12 mouse cellular contexts compared by ENCODE assay signal in the genomic region with DNA sequence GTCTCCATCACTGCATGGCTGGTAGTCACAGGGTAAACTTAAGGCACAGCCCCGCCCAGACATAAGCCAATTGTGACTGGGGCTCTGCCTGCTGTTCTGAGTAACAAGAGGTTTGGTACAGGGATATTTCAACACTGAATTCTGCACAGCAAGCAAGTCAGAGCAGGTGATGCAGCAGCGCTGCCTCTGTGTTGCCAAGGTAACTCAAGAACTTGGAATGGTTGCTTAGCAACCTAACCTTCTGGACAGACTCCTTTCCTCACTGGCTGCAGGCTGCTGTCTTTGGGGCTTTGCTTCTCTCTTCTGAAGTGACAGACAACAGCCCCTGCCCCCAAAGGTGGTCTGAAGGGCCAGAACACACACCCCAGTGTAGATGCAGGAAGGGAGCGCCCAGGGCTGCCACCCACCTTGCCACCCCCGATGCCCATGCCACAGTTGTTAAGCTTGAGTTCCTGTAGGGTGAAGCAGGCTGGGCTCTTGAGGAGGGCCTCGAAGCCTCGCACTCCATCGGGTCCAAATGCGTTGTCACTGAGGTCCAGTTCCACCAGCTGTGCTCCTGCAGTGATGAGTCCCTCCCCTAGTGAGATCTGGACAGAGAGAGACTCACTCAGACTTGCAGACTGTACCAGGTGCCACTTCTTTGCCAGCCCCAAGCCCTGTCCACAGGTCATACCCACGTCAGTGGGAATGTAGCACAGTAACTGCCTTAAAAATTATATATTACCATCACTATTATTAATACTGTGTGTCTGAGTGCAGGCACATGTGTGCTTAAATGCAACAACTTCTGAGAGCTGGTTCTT. TPM values are rescaled to one million over a fixed set of nuclear protein-coding genes. Genes with fewer than 3 reads are reported as not detected.
DNase-seq lines count a peak whose midpoint lies in the region; ATAC-seq lines count a peak whose summit lies in the region.
"Had no signal": no experiment of that assay in that cellular context is flagged by ENCODE, and none has a peak within 500 bp of the region (broad histone marks: within the 10 kb centered on the region; RNA-seq: fewer than 3 reads in every experiment).

No protein-coding gene starts in this region.

- WGBS in intestine, embryonic 15.5 days: 87% methylated on average over 9 of the region's 9 CpGs
- 82% methylated on average over 9 of the region's 9 CpGs for WGBS in intestine, embryonic 16.5 days
- 82% methylated on average over 9 of the region's 9 CpGs for WGBS in midbrain, embryonic 13.5 days

- no peaks in the 10 kb centered on the region for H3K9me3 ChIP-seq in intestine, embryonic 15.5 days
- no peaks in the 10 kb centered on the region; the same call in 1 of the 2 replicates for H3K9me3 ChIP-seq in intestine, embryonic 16.5 days (ENCODE audit: control insufficient read depth, low read length)
- H3K9me3 ChIP-seq in midbrain, embryonic 13.5 days: no peaks in the 10 kb centered on the region
- H3K9me3 ChIP-seq: limb, embryonic 13.5 days; megakaryocyte, embryonic 14.5 days had no signal

- H3K4me1 ChIP-seq in intestine, embryonic 15.5 days (replicated peaks): no peaks in the 10 kb centered on the region
- H3K4me1 ChIP-seq in intestine, embryonic 16.5 days (ENCODE audit: control insufficient read depth, insufficient read depth, low read length): no peaks in the 10 kb centered on the region
- peaks cover 15% of the 10 kb centered on the region for H3K4me1 ChIP-seq in midbrain, embryonic 13.5 days (replicated peaks)
- H3K4me1 ChIP-seq: limb, embryonic 13.5 days; megakaryocyte, embryonic 14.5 days had no signal

- no peak overlapping the region for H3K4me3 ChIP-seq in intestine, embryonic 15.5 days (replicated peaks)
- H3K4me3 ChIP-seq in intestine, embryonic 16.5 days (ENCODE audit: low read length): no peak overlapping the region
- no peak overlapping the region for H3K4me3 ChIP-seq in midbrain, embryonic 13.5 days (replicated peaks)
- H3K4me3 ChIP-seq: limb, embryonic 13.5 days; megakaryocyte, embryonic 14.5 days had no signal

- no peaks in the 10 kb centered on the region for H3K27me3 ChIP-seq in intestine, embryonic 15.5 days (replicated peaks)
- H3K27me3 ChIP-seq in intestine, embryonic 16.5 days (replicated peaks; ENCODE audit: control insufficient read depth, insufficient read depth, low read length): no peaks in the 10 kb centered on the region
- no peaks in the 10 kb centered on the region for H3K27me3 ChIP-seq in midbrain, embryonic 13.5 days
- H3K27me3 ChIP-seq: limb, embryonic 13.5 days; megakaryocyte, embryonic 14.5 days had no signal

- H3K27ac ChIP-seq in intestine, embryonic 15.5 days: no peak overlapping the region
- no peak overlapping the region for H3K27ac ChIP-seq in intestine, embryonic 16.5 days (ENCODE audit: low read length)
- H3K27ac ChIP-seq in midbrain, embryonic 13.5 days: peak overlapping the region; percentile 87
- H3K27ac ChIP-seq: limb, embryonic 13.5 days had no signal

- ATAC-seq in intestine, embryonic 15.5 days: 0 out of 2 replicates have a peak, but pooled peaks have one; percentile 28
- ATAC-seq in intestine, embryonic 16.5 days: no peak
- peak; percentile 89 for ATAC-seq in midbrain, embryonic 13.5 days

- H3K4me2 ChIP-seq in intestine, embryonic 15.5 days (replicated peaks): no peak overlapping the region
- no peak overlapping the region for H3K4me2 ChIP-seq in intestine, embryonic 16.5 days (ENCODE audit: low read depth, low read length)
- peak overlapping the region; percentile 25; the same call in 1 of the 2 replicates for H3K4me2 ChIP-seq in midbrain, embryonic 13.5 days (replicated peaks)
- H3K4me2 ChIP-seq: limb, embryonic 13.5 days had no signal

- H3K36me3 ChIP-seq in intestine, embryonic 15.5 days: peaks cover 56% of the 10 kb centered on the region
- peaks cover 29% of the 10 kb centered on the region for H3K36me3 ChIP-seq in intestine, embryonic 16.5 days (ENCODE audit: control insufficient read depth, insufficient read depth, low read length)
- H3K36me3 ChIP-seq in midbrain, embryonic 13.5 days: peaks cover 94% of the 10 kb centered on the region

- H3K9ac ChIP-seq in intestine, embryonic 15.5 days: no peak overlapping the region
- no peak overlapping the region for H3K9ac ChIP-seq in intestine, embryonic 16.5 days (ENCODE audit: low read depth, low read length)
- H3K9ac ChIP-seq in midbrain, embryonic 13.5 days (replicated peaks): peak overlapping the region; percentile 17
- H3K9ac ChIP-seq: limb, embryonic 13.5 days had no signal

- peak; percentile 45 for DNase-seq in ZHBTc4 (ENCODE audit: low read depth, low spot score)
- peak; percentile 72 to 75 for DNase-seq in frontal cortex, adult 2 months (ENCODE audit: extremely low spot score in 1 of 2, low spot score in 1 of 2)
- no peak for DNase-seq in ovary, adult 18-20 months (ENCODE audit: low spot score)
- DNase-seq in cerebellum, adult 8-10 months: no peak
- DNase-seq in lung, adult 18-20 months: no peak
- DNase-seq: cerebellum, adult 9-11 months; gastrocnemius, postnatal 25 days had no signal

RNA-seq across cellular contexts. Expression of a gene that starts 21.4 kb away (rescaled TPM):
- 2.8 and 2.9 TPM in 2 replicates for polyA plus RNA-seq in intestine, embryonic 15.5 days (2015; fragmentation: Nextera tagmentation; extraction: Ambion mirVana)
- 1.7 and 2.2 TPM in 2 replicates for polyA plus RNA-seq in intestine, embryonic 16.5 days (2015; fragmentation: Nextera tagmentation; extraction: Ambion mirVana)
- polyA plus RNA-seq in frontal cortex, adult 2 months (2012; rRNA removed): 20.2 and 20.8 TPM in 2 replicates
- 9.6 and 11.9 TPM in 2 replicates for polyA plus RNA-seq in midbrain, embryonic 13.5 days (2015; fragmentation: Nextera tagmentation; extraction: Ambion mirVana)

RNA-seq across cellular contexts. Expression of a gene that starts 26.3 kb away (rescaled TPM):
- 16.8 and 17.2 TPM in 2 replicates for polyA plus RNA-seq in intestine, embryonic 15.5 days (2015; fragmentation: Nextera tagmentation; extraction: Ambion mirVana)
- 11.7 and 12.0 TPM in 2 replicates for polyA plus RNA-seq in intestine, embryonic 16.5 days (2015; fragmentation: Nextera tagmentation; extraction: Ambion mirVana)
- polyA plus RNA-seq in frontal cortex, adult 2 months (2012; rRNA removed): 82.6 and 89.3 TPM in 2 replicates
- polyA plus RNA-seq in midbrain, embryonic 13.5 days (2015; fragmentation: Nextera tagmentation; extraction: Ambion mirVana): 41.6 and 48.4 TPM in 2 replicates

RNA-seq across cellular contexts. Expression of a gene that starts 26.8 kb away (rescaled TPM):
- polyA plus RNA-seq in intestine, embryonic 15.5 days (2015; fragmentation: Nextera tagmentation; extraction: Ambion mirVana): 95.0 and 102 TPM in 2 replicates
- polyA plus RNA-seq in intestine, embryonic 16.5 days (2015; fragmentation: Nextera tagmentation; extraction: Ambion mirVana): 81.1 and 90.4 TPM in 2 replicates
- 131 and 140 TPM in 2 replicates for polyA plus RNA-seq in frontal cortex, adult 2 months (2012; rRNA removed)
- polyA plus RNA-seq in midbrain, embryonic 13.5 days (2015; fragmentation: Nextera tagmentation; extraction: Ambion mirVana): 140 and 145 TPM in 2 replicates

RNA-seq across cellular contexts. Expression of a gene that starts 54.8 kb away (rescaled TPM):
- polyA plus RNA-seq in intestine, embryonic 15.5 days (2015; fragmentation: Nextera tagmentation; extraction: Ambion mirVana): 21.5 and 22.2 TPM in 2 replicates
- polyA plus RNA-seq in intestine, embryonic 16.5 days (2015; fragmentation: Nextera tagmentation; extraction: Ambion mirVana): 19.0 and 21.2 TPM in 2 replicates
- polyA plus RNA-seq in frontal cortex, adult 2 months (2012; rRNA removed): 28.8 and 30.3 TPM in 2 replicates
- 31.8 and 34.0 TPM in 2 replicates for polyA plus RNA-seq in midbrain, embryonic 13.5 days (2015; fragmentation: Nextera tagmentation; extraction: Ambion mirVana)

Comparison
In these comparisons a context has a peak if more than half of its experiments do, and no peak if none do; other contexts are left out.
1. DNase-seq: peak in ZHBTc4 (single experiment) and frontal cortex, adult 2 months (2 of 2); none in ovary, adult 18-20 months (single experiment), cerebellum, adult 8-10 months (single experiment) and lung, adult 18-20 months (0 of 2).